Mouse (Mus musculus) erythroblast, embryonic 14.5 days (primary cell): Measurements from ENCODE around the gene Afdn.

Experiments used
- GATA1 ChIP-seq: IDR thresholded peaks from 2 replicates; pipeline ENCODE4 v1.6.1; 2012; ENCODE audit warnings: low read length, inconsistent platforms, mixed read lengths
- TAL1 ChIP-seq: IDR thresholded peaks from 3 replicates; pipeline ENCODE4 v1.6.1; 2012; ENCODE audit warnings: low read length, inconsistent platforms, mixed read lengths

- TF ChIP-seq GATA1 (no peak), TAL1 (no peak)
Measured at GRCm38 (mm10) chr17:13747681-13748080, 12.7 kb upstream of the Afdn start.
